Mouse (Mus musculus) ES-Bruce4 (cell line): ENCODE results near the gene Frmd4b. TPM values are rescaled to one million over a fixed set of nuclear protein-coding genes. Genes with fewer than 3 reads are reported as not detected.

Experiments used
- H3K27ac ChIP-seq: 2 replicates; pipeline ENCODE4 v1.5.1; 2012; ENCODE audit warnings: low read length, inconsistent platforms; ENCODE audit not compliant: insufficient read depth
- H3K27me3 ChIP-seq: 2 replicates; pipeline ENCODE4 v1.6.1; 2012; ENCODE audit warnings: mild to moderate bottlenecking, low read length, inconsistent platforms; ENCODE audit not compliant: control insufficient read depth, poor library complexity, insufficient read depth, severe bottlenecking
- H3K36me3 ChIP-seq: 2 replicates; pipeline ENCODE4 v1.6.1; 2012; ENCODE audit warnings: inconsistent platforms, mild to moderate bottlenecking, low read length, moderate library complexity; ENCODE audit not compliant: control insufficient read depth, poor library complexity, insufficient read depth, severe bottlenecking
- H3K4me1 ChIP-seq: one replicate; pipeline ENCODE4 v1.8.1; 2011; ENCODE audit warnings: low read length; ENCODE audit not compliant: control insufficient read depth, insufficient read depth
- H3K4me3 ChIP-seq: 2 replicates; pipeline ENCODE4 v1.5.1; 2011; ENCODE audit warnings: low read depth, mild to moderate bottlenecking, low read length
- H3K9ac ChIP-seq: 2 replicates; pipeline ENCODE4 v1.6.1; 2012; ENCODE audit warnings: low read depth, mild to moderate bottlenecking, inconsistent platforms; ENCODE audit not compliant: poor library complexity, severe bottlenecking
- H3K9me3 ChIP-seq: replicated peaks from 2 replicates; pipeline ENCODE4 v1.6.1; 2012; ENCODE audit warnings: mild to moderate bottlenecking, low read length, inconsistent platforms; ENCODE audit not compliant: control insufficient read depth, poor library complexity, insufficient read depth, severe bottlenecking
- CTCF ChIP-seq: IDR thresholded peaks from one replicate; pipeline ENCODE4 v1.8.1; 2011; ENCODE audit warnings: low read depth, low read length
- EP300 ChIP-seq: IDR thresholded peaks from 2 replicates; pipeline ENCODE4 v1.6.1; 2011; ENCODE audit warnings: low read depth, low read length; ENCODE audit not compliant: insufficient read depth
- POLR2A ChIP-seq: IDR thresholded peaks from one replicate; pipeline ENCODE4 v1.8.1; 2011; ENCODE audit warnings: low read length; ENCODE audit not compliant: insufficient read depth
- polyA plus RNA-seq: library from polyadenylated mRNA; stranded (reverse); fragments of >200 nt; gene quantifications from 2 replicates; pipeline ENCODE4 v1.2.4, GENCODE M21; 2011; ENCODE audit warnings: low read depth; ENCODE audit not compliant: missing spikeins, insufficient read depth, insufficient read length

Gene Frmd4b
- polyA plus RNA-seq, 1 experiment: 27.8 TPM

GRCm38 (mm10) chr6:97507893-97508292 is 109.4 kb downstream of the Frmd4b start:
- H3K4me1 ChIP-seq: peaks cover 1% of the 10 kb centered on the region
- H3K9ac ChIP-seq: no peak overlapping the region
- H3K36me3 ChIP-seq: no peaks in the 10 kb centered on the region
- H3K27ac ChIP-seq: no peak overlapping the region
- H3K9me3 ChIP-seq: no peaks in the 10 kb centered on the region
- TF ChIP-seq EP300 (no peak), POLR2A (no peak), CTCF (no peak)
- no peaks in the 10 kb centered on the region for H3K27me3 ChIP-seq
- H3K4me3 ChIP-seq: no peak overlapping the region

- Histone ChIP-seq H3K27ac (no peak overlapping the region), H3K9ac (no peak overlapping the region), H3K9me3 (no peaks in the 10 kb centered on the region), H3K4me3 (no peak overlapping the region), H3K27me3 (no peaks in the 10 kb centered on the region), H3K36me3 (no peaks in the 10 kb centered on the region), H3K4me1 (peaks cover 1% of the 10 kb centered on the region)
- TF ChIP-seq POLR2A (no peak), CTCF (no peak), EP300 (no peak)
Measured at GRCm38 (mm10) chr6:97506141-97506650, 111.1 kb downstream of the Frmd4b start.

GRCm38 (mm10) chr6:97504673-97505072 is 112.7 kb downstream of the Frmd4b start:
- H3K27ac ChIP-seq: no peak overlapping the region
- H3K36me3 ChIP-seq: no peaks in the 10 kb centered on the region
- H3K9ac ChIP-seq: no peak overlapping the region
- TF ChIP-seq POLR2A: no peak
- TF ChIP-seq CTCF: no peak
- TF ChIP-seq EP300: no peak
- H3K4me1 ChIP-seq: no peaks in the 10 kb centered on the region
- no peak overlapping the region for H3K4me3 ChIP-seq
- no peaks in the 10 kb centered on the region for H3K27me3 ChIP-seq
- H3K9me3 ChIP-seq: no peaks in the 10 kb centered on the region

- Histone ChIP-seq H3K4me1 (no peaks in the 10 kb centered on the region), H3K36me3 (no peaks in the 10 kb centered on the region), H3K27me3 (no peaks in the 10 kb centered on the region), H3K9ac (no peak overlapping the region), H3K9me3 (no peaks in the 10 kb centered on the region), H3K4me3 (no peak overlapping the region), H3K27ac (no peak overlapping the region)
- TF ChIP-seq CTCF (no peak), POLR2A (no peak), EP300 (no peak)
Measured at GRCm38 (mm10) chr6:97501000-97501399, 116.3 kb downstream of the Frmd4b start.

- H3K27ac ChIP-seq: no peak overlapping the region
- H3K36me3 ChIP-seq: no peaks in the 10 kb centered on the region
- H3K4me3 ChIP-seq: no peak overlapping the region
- H3K9ac ChIP-seq: no peak overlapping the region
- H3K4me1 ChIP-seq: no peaks in the 10 kb centered on the region
- no peaks in the 10 kb centered on the region for H3K9me3 ChIP-seq
- no peak for TF ChIP-seq EP300
- no peak for TF ChIP-seq CTCF
- no peak for TF ChIP-seq POLR2A
- H3K27me3 ChIP-seq: no peaks in the 10 kb centered on the region
Measured at GRCm38 (mm10) chr6:97500246-97500645, 117.1 kb downstream of the Frmd4b start.

GRCm38 (mm10) chr6:97496002-97496401 is 121.3 kb downstream of the Frmd4b start:
- Histone ChIP-seq H3K9me3 (no peaks in the 10 kb centered on the region), H3K27me3 (no peaks in the 10 kb centered on the region), H3K9ac (no peak overlapping the region), H3K27ac (no peak overlapping the region), H3K36me3 (no peaks in the 10 kb centered on the region), H3K4me1 (no peaks in the 10 kb centered on the region), H3K4me3 (no peak overlapping the region)
- TF ChIP-seq POLR2A: no peak
- TF ChIP-seq EP300: no peak
- TF ChIP-seq CTCF: no peak
